Mouse (Mus musculus) urinary bladder, postnatal 14 days (tissue): ENCODE measurements at regions not wholly inside any gene's neighbourhood (a gene's known extent, or its start where the extent isn't known, plus 50 kb on each side); places are given as distances from the start of the nearest gene placed in this dataset.

Source experiments
- DNase-seq: peaks from one replicate; pipeline ENCODE4 v3.0.0; 2021; ENCODE audit warnings: low spot score

DNA sequence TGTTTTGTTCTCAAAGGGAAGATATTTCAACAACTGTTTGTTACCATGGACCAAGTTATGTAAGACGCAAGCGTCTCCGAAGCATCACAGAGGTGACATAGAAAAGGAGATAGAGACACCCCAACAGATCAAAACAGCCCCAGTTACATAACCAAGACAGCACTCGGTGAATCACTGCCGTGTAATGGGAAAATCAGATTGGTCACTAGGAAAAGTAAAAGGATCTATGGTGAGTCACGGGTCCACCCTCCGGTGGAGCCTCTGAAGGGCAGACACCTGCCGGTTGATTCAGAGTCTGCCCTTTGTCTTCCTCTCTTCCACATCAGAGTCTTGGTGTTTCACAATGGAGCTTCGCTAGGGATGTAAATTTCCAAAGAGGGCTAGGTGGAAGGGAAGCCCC lies 62.9 kb upstream of the Odc1 start:
- DNase-seq, result no peak

DNA sequence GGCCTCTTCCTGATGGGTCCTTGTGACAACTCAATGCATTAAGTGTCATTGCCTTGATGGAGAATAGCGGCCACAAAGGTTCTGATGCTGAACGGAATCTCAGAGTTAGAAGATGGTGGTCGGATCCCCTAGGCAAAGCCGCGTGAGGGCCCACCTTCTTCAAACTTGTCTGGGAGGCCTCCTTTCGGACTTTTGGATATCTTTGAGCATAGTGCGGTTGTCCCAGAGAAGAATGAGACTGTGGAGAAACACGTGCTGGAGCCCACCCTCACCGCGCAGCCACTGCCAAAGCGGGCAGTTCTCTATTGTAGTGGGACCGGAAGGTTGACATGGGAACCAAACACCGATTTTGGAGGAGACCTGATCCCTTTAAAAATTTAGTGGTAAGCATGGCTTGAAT lies 62.4 kb upstream of the Odc1 start:
- peak; percentile 1 for DNase-seq

- DNase-seq, result no peak
Observed at GRCm38 (mm10) chr12:17484448-17484847, 60.1 kb upstream of the Odc1 start.

GRCm38 (mm10) chr12:17486062-17486770 lies 58.4 kb upstream of the Odc1 start:
- no peak for DNase-seq

DNA sequence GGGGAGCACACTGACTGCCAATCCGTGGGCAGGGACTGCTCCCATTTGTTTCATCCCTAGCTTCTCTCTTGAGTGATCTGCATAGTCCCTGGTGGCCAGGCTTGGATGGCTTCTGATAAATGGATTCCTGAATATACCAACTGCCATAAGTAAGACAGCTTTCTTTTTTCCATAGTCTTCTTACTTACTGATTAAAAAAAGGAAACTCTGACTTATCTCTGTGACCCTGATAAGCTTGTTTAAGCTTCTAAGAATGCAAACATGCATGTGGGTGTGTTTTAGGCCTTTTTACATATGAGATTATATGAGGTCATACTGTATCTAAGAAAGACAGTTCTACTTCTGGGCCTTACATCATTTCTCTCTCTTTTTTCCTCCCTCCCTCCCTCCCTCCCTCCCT lies 57.3 kb upstream of the Odc1 start:
- DNase-seq, result no peak

GRCm38 (mm10) chr12:17488203-17488602 lies 56.4 kb upstream of the Odc1 start:
- DNase-seq, result no peak

GRCm38 (mm10) chr12:17489971-17490370 lies 54.6 kb upstream of the Odc1 start:
- no peak for DNase-seq

GRCm38 (mm10) chr12:17492574-17492973 lies 52.0 kb upstream of the Odc1 start:
- DNase-seq, result no peak

- no peak for DNase-seq
Observed at GRCm38 (mm10) chr12:17493053-17493452, 51.5 kb upstream of the Odc1 start.

- DNase-seq, result no peak
Observed at GRCm38 (mm10) chr12:17493810-17494209, 50.8 kb upstream of the Odc1 start.
